Mouse (Mus musculus) neural tube, embryonic 14.5 days (tissue): ENCODE data around the gene Eno2. TPM values are rescaled to one million over a fixed set of nuclear protein-coding genes. Genes with fewer than 3 reads are reported as not detected.
A peak's percentile ranks its signal among the peaks of the same experiment; 100 is the strongest.

ENCODE experiments used
- ATAC-seq: fragments of 200-750 bp; cut with Nextera tagmentation; 2 replicates; pipeline ENCODE4 v1.8.0; 2017; ENCODE audit warnings: low read depth, mild to moderate bottlenecking, moderate TSS enrichment, moderate library complexity
- H3K27ac ChIP-seq: fragments of 300-500 bp; sonication (generic); 2 replicates; pipeline ENCODE4 v1.5.1; 2014; ENCODE audit warnings: low read depth, mild to moderate bottlenecking, control low read depth, low read length, moderate library complexity, mixed read lengths
- H3K27me3 ChIP-seq: fragments of 300-500 bp; sonication (generic); 2 replicates; pipeline ENCODE4 v1.6.1; 2014; ENCODE audit warnings: low read length; ENCODE audit not compliant: control insufficient read depth, insufficient read depth
- H3K36me3 ChIP-seq: fragments of 300-500 bp; sonication (generic); 2 replicates; pipeline ENCODE4 v1.6.1; 2014; ENCODE audit warnings: low read length, mixed read lengths; ENCODE audit not compliant: control insufficient read depth, insufficient read depth
- H3K4me1 ChIP-seq: fragments of 300-500 bp; sonication (generic); 2 replicates; pipeline ENCODE4 v1.6.1; 2014; ENCODE audit warnings: low read length; ENCODE audit not compliant: control insufficient read depth, insufficient read depth
- H3K4me2 ChIP-seq: fragments of 300-500 bp; sonication (generic); 2 replicates; pipeline ENCODE4 v1.6.1; 2014; ENCODE audit warnings: mild to moderate bottlenecking, low read depth, low read length, control low read depth
- H3K4me3 ChIP-seq: fragments of 300-500 bp; sonication (generic); 2 replicates; pipeline ENCODE4 v1.5.1; 2014; ENCODE audit warnings: low read depth, low read length, control low read depth, mixed read lengths
- H3K9ac ChIP-seq: fragments of 300-500 bp; sonication (generic); replicated peaks from 2 replicates; pipeline ENCODE4 v1.6.1; 2014; ENCODE audit warnings: low read depth, mild to moderate bottlenecking, control low read depth, low read length, mixed read lengths
- H3K9me3 ChIP-seq: fragments of 300-500 bp; sonication (generic); 2 replicates; pipeline ENCODE4 v1.6.1; 2016; ENCODE audit warnings: low read length; ENCODE audit not compliant: control insufficient read depth
- WGBS: fragments of 180-500 bp; shearing (Covaris S2); extraction: QIAGEN DNeasy Blood & Tissue Kit; methylation state at CpG from one replicate; pipeline ENCODE4 v1.1.7; 2014; 5-methylcytosine and 5-hydroxymethylcytosine counted together
- polyA plus RNA-seq: library from polyadenylated mRNA; unstranded; fragments of >200 nt; fragmentation: Nextera tagmentation; extraction: Ambion mirVana; gene quantifications from 2 replicates; pipeline ENCODE4 v1.2.1, GENCODE M21; 2014

The Eno2 gene
- polyA plus RNA-seq, 1 experiment from 2014 or later, result 205 TPM

DNA sequence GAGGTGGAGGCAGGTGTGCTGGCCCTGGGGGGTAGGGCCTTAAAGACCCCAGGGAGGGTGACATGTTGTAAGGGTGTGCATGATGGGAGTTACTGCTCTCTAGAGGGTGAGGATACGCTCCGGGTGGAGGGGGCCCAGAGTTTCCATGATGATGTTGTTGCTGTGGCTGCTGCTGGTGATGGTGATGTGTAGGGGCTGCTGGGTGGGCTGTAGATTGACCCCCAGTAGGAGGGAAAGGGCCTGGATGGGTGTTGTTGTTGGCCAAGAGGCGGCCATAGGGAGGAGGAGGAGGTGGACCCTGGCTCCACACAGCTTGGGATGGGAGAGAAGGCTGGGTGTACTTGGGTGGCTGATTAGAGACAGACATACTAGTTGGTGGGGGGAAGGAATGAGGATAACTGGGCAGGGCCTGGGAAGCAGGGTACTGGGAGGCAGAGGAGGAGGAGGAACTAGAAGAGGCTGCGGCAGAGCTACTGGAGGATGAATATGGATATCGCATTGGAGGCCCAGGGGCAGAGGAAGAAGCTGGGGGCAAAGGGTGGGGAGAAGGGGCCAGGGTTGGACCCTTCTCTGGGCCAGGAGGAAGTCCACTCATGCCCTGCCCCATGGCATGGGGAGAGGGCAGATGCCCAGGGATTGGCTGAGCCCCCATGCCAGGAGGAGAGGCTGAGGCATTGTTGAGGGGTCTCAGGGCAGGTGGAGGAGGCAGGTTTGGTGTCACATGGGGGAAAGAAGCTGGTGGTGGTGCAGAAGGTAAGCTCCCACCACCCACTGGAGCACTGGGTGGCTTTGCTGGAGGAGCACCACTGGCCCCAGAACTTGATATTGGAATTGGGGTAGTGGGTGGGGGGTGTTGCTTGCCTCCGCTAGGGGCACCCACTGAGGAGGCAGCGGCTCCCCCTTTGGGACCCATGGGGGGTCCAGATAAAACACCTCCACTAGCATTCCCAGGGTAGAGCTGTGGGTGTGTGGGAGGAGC is 22.5 kb downstream of the Eno2 start:
- H3K9ac ChIP-seq, result peak overlapping the region; percentile 70
- ATAC-seq, result peak; percentile 1; the same call in 1 of the 2 replicates

DNA sequence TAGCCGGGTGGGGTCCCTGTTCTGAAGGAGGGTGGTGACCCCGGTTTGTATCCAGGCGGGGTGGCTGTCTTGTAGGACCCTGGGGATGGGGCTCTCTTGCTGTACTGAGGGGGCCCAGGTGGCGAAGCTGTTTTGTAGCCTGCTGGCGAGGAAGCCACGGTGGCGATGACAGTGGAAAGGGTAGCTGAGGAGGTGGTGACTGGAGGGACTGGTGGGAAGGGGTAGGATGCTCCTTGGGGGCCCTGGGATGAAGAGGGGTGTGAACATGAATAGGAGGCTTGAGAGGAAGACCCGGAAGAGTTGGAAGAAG is 23.2 kb downstream of the Eno2 start:
- Histone ChIP-seq H3K27ac (peak overlapping the region; percentile 68), H3K4me2 (peak overlapping the region; percentile 68), H3K4me3 (peak overlapping the region; percentile 37), H3K9me3 (no peaks in the 10 kb centered on the region), H3K9ac (peak overlapping the region; percentile 70), H3K27me3 (no peaks in the 10 kb centered on the region), H3K36me3 (peaks cover 46% of the 10 kb centered on the region), H3K4me1 (peaks cover 12% of the 10 kb centered on the region)
- ATAC-seq, result peak; percentile 18
- WGBS, result 9% methylated on average over 8 of the region's 8 CpGs

More for the DNA sequence above, 22.5 kb downstream of the Eno2 start:
- Histone ChIP-seq H3K9me3 (no peaks in the 10 kb centered on the region), H3K4me3 (peak overlapping the region; percentile 37; the same call in 1 of the 2 replicates), H3K27me3 (no peaks in the 10 kb centered on the region), H3K27ac (peak overlapping the region; percentile 68), H3K36me3 (peaks cover 46% of the 10 kb centered on the region), H3K4me1 (peaks cover 8% of the 10 kb centered on the region), H3K4me2 (peak overlapping the region; percentile 68)
- WGBS, result 88% methylated on average over 7 of the region's 7 CpGs

DNA sequence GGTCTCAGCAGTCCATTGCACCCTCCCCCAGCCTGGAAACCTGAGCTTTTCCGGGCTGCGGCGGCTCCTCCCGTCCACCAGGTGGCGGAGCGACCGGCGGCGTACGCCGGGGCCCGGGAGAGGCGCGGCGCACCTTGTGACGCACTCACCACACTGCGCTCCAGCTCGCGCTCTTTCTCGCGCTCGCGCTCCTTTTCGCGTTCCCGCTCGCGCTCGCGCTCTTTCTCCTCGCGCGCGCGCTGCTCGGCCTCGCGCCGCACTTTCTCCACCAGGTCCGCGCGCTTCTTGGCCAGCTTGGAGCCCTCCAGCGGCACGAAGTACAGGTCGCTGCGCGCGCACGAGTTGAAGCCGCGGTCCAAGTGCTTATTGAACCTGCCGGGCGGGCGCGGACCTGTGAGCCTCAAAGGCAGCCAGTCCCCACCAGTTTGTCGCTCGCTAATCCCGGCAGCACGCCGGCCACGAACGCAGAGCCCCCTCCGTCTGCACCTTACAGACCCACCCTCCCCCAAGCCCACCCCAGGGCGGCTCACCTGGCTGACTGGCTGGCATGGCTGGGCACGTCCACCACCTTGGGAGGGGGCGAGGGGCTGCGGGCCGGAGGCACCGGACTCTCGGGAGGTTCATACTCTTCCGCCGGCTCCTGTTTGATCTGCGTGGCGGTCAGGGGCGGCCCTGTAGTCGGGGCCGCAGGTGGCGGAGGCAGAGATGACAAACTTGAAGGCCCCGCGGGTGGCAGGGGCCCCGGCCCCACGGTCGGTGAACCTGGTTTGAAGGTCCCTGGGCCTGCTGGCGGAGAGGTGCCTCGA is 23.8 kb downstream of the Eno2 start:
- H3K36me3 ChIP-seq, result peaks cover 46% of the 10 kb centered on the region
- WGBS, result under 1% methylated on average over 83 of the region's 85 CpGs
- ATAC-seq, result peak; percentile 83

DNA sequence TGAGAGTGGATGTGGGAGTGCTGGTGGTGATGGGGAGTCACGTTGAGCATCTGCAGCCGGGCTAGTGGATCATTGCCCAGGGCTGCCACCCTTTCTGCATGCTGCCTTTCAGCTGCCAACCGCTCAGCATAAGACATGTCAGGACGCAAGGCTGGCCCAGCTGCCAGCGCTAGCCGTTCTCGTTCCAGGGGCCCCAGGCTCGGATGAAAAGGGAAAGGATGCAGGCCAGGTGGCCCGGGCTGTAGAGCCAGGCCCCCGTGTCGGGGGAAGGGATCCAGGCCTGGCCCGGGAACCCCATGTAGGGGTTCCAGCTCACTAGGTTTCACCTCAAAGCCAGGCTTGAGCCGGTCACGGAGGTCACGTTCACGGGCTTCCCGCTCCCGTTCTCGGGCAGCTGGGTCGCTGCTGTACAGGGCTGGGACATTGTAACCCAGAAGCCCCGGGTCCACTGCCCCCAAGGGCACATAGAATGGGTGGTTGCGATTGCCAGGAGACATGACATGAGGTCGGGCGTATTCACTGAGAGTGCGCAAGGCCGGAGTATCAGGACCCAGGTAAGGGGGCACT is 24.6 kb downstream of the Eno2 start:
- H3K27ac ChIP-seq, result peak overlapping the region; percentile 68
- no peaks in the 10 kb centered on the region for H3K27me3 ChIP-seq
- no peak overlapping the region for H3K4me3 ChIP-seq
- 71% methylated on average over 26 of the region's 26 CpGs for WGBS
- no peak for ATAC-seq
- peak overlapping the region; percentile 35; the same call in 1 of the 2 replicates for H3K4me2 ChIP-seq
- no peaks in the 10 kb centered on the region for H3K9me3 ChIP-seq
- peaks cover 14% of the 10 kb centered on the region for H3K4me1 ChIP-seq
- peaks cover 46% of the 10 kb centered on the region for H3K36me3 ChIP-seq
- no peak overlapping the region for H3K9ac ChIP-seq

More for the DNA sequence above, 23.8 kb downstream of the Eno2 start:
- Histone ChIP-seq H3K4me3 (peak overlapping the region; percentile 37), H3K27me3 (no peaks in the 10 kb centered on the region), H3K9me3 (no peaks in the 10 kb centered on the region), H3K9ac (peak overlapping the region; percentile 70), H3K27ac (peak overlapping the region; percentile 68), H3K4me1 (peaks cover 12% of the 10 kb centered on the region), H3K4me2 (peak overlapping the region; percentile 68)

DNA sequence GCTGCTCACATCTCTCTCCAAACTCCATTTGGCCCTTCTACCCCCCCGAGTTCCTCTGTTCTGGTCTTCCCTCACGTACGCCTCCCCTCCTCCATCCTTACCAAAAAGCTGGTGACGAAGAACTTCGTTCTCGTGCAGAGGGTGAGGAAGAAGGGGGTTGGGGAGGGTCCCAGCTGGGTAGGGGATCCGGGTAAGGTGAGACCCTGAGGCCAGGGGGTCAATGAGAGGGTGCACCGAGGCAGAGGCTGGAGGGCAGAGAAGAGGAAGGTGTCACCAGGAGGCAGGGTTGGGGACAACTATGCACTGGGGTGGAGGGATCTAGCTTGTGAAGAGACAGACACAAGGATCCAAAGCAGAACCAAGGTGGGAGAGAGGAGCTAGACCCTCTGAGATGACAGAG is 25.8 kb downstream of the Eno2 start:
- H3K4me3 ChIP-seq, result no peak overlapping the region

DNA sequence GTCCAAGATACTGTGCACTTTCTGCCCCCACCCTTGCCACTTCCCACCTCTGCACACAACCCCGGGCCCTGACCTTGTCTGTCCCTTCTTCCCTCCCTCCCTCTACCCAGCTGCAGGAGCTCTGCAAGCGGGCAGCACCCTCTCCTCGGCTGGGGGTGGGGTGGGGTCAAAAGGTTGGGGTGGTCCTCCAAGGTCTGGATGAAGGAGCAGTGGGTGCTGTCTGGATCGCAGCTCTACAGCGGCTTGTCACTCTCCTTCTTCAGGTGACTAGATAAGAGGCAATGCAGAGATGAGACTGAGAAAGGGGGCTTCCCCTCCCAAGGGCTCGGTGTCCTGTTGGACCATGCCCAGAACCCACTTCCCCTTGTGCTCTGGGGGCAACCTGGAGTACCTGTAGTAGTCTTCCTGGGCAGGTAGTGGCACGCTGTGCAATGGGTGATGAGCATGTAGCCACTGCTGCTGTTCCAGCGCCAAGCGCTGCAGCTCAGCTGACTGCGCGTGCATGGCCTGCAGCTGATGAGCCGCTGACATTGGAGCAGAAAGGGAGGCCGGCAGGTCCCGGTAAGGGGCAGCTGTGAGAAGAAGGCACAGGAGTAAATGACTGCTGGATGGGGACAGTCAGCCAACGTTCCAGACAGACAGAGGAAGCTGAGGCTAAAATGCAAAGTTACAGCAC is 26.5 kb downstream of the Eno2 start:
- peaks cover 33% of the 10 kb centered on the region for H3K36me3 ChIP-seq
- no peak overlapping the region for H3K4me3 ChIP-seq
- H3K27me3 ChIP-seq, result no peaks in the 10 kb centered on the region
- H3K9me3 ChIP-seq, result no peaks in the 10 kb centered on the region
- H3K4me2 ChIP-seq, result no peak overlapping the region
- 94% methylated on average over 15 of the region's 15 CpGs for WGBS
- peaks cover 23% of the 10 kb centered on the region for H3K4me1 ChIP-seq
- ATAC-seq, result no peak
- H3K27ac ChIP-seq, result no peak overlapping the region
- H3K9ac ChIP-seq, result no peak overlapping the region

More for the DNA sequence above, 25.8 kb downstream of the Eno2 start:
- Histone ChIP-seq H3K27me3 (no peaks in the 10 kb centered on the region), H3K4me2 (no peak overlapping the region), H3K27ac (no peak overlapping the region), H3K9ac (no peak overlapping the region), H3K4me1 (peaks cover 23% of the 10 kb centered on the region), H3K9me3 (no peaks in the 10 kb centered on the region), H3K36me3 (peaks cover 39% of the 10 kb centered on the region)
- no peak for ATAC-seq
- WGBS, result 96% methylated on average over 8 of the region's 8 CpGs

DNA sequence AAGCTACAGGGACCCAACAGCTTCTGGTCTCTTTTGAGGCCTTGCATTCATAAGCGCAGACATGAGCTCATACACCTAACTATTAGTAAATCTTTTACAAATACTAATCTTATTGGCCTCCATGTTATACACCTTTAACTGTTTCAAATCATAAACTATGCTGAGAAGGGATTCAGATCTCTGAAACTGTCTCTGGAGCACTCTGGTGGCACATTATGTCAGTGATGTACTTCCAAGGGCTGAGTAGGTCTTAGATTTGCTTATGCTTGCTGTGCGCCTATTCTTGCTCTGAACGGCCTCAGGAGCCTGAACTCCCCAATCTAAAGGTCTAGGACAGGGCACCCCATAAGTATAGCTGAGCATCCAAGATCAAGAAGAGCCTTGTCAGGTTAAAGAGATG is 27.6 kb downstream of the Eno2 start:
- WGBS, result 60% methylated on average over 3 of the region's 3 CpGs
- no peak for ATAC-seq

More for the DNA sequence above, 27.6 kb downstream of the Eno2 start:
- Histone ChIP-seq H3K9ac (no peak overlapping the region; the same call in 1 of the 2 replicates), H3K36me3 (peaks cover 23% of the 10 kb centered on the region), H3K27me3 (no peaks in the 10 kb centered on the region), H3K4me3 (peak overlapping the region; percentile 61; the same call in 1 of the 2 replicates), H3K4me1 (peaks cover 23% of the 10 kb centered on the region), H3K27ac (peak overlapping the region; percentile 99), H3K4me2 (peak overlapping the region; percentile 83), H3K9me3 (no peaks in the 10 kb centered on the region)
